Mouse (Mus musculus): ENCODE measurements around the gene S100a5. TPM values are rescaled to one million over a fixed set of nuclear protein-coding genes. Genes with fewer than 3 reads are reported as not detected.

The S100a5 gene
- not detected in 2 replicates for polyA plus RNA-seq (2016; fragmentation: Nextera tagmentation; extraction: Ambion mirVana)

- peaks cover 6% of the 10 kb centered on the region; the same call in 1 of the 2 replicates for H3K27me3 ChIP-seq (replicated peaks)
- no peaks in the 10 kb centered on the region for H3K9me3 ChIP-seq (replicated peaks)
- H3K4me1 ChIP-seq, result peaks cover 10% of the 10 kb centered on the region
- no peak within 1 kb of the TSS for H3K27ac ChIP-seq
- 36% methylated on average over 3 of the region's 3 CpGs for WGBS (ENCODE audit: insufficient replicate concordance)
- no peak within 1 kb of the TSS for H3K9ac ChIP-seq
- H3K4me3 ChIP-seq, result no peak within 1 kb of the TSS
- no peaks in the 10 kb centered on the region for H3K36me3 ChIP-seq
- H3K4me2 ChIP-seq, result no peak within 1 kb of the TSS
- ATAC-seq, result no peak
Observed at GRCm38 (mm10) chr3:90608223-90608622, at the start of gene S100a5. S100a5 (plus strand) TSS chr3:90608523.

- 55% methylated on average over 6 of the region's 6 CpGs for WGBS (ENCODE audit: insufficient replicate concordance)
- no peak for ATAC-seq
Observed at GRCm38 (mm10) chr3:90560008-90560628, 48.2 kb upstream of the S100a5 start, which contains the start of gene S100a3. S100a3 (plus strand) TSS chr3:90560578.

GRCm38 (mm10) chr3:90574691-90575090 lies 33.6 kb upstream of the S100a5 start:
- Histone ChIP-seq H3K4me2 (no peak overlapping the region), H3K36me3 (no peaks in the 10 kb centered on the region), H3K4me3 (no peak overlapping the region), H3K9me3 (replicated peaks) (no peaks in the 10 kb centered on the region), H3K27me3 (replicated peaks) (no peaks in the 10 kb centered on the region), H3K27ac (no peak overlapping the region), H3K4me1 (no peaks in the 10 kb centered on the region), H3K9ac (no peak overlapping the region)
- WGBS (ENCODE audit: insufficient replicate concordance), result 68% methylated on average over 5 of the region's 5 CpGs
- no peak for ATAC-seq

More at GRCm38 (mm10) chr3:90560008-90560628, 48.2 kb upstream of the S100a5 start, which contains the start of gene S100a3:
- H3K4me3 ChIP-seq, result no peak within 1 kb of the TSS
- H3K9ac ChIP-seq, result no peak within 1 kb of the TSS
- H3K4me1 ChIP-seq, result no peaks in the 10 kb centered on the region
- no peaks in the 10 kb centered on the region for H3K9me3 ChIP-seq (replicated peaks)
- no peaks in the 10 kb centered on the region for H3K36me3 ChIP-seq
- H3K27me3 ChIP-seq (replicated peaks), result no peaks in the 10 kb centered on the region; the same call in 1 of the 2 replicates
- H3K27ac ChIP-seq, result no peak within 1 kb of the TSS
- no peak within 1 kb of the TSS for H3K4me2 ChIP-seq

- Histone ChIP-seq H3K9ac (no peak overlapping the region), H3K4me1 (no peaks in the 10 kb centered on the region), H3K4me3 (no peak overlapping the region), H3K27ac (no peak overlapping the region), H3K9me3 (replicated peaks) (no peaks in the 10 kb centered on the region), H3K4me2 (no peak overlapping the region), H3K27me3 (replicated peaks) (no peaks in the 10 kb centered on the region), H3K36me3 (no peaks in the 10 kb centered on the region)
- ATAC-seq, result no peak
- 73% methylated on average over 3 of the region's 3 CpGs for WGBS (ENCODE audit: insufficient replicate concordance)
Observed at GRCm38 (mm10) chr3:90575320-90575719, 33.0 kb upstream of the S100a5 start.

GRCm38 (mm10) chr3:90576351-90577001 lies 31.8 kb upstream of the S100a5 start:
- H3K4me2 ChIP-seq, result no peak overlapping the region
- no peak overlapping the region for H3K4me3 ChIP-seq
- WGBS (ENCODE audit: insufficient replicate concordance), result 59% methylated on average over 10 of the region's 10 CpGs
- H3K9ac ChIP-seq, result no peak overlapping the region
- H3K27me3 ChIP-seq (replicated peaks), result no peaks in the 10 kb centered on the region
- H3K27ac ChIP-seq, result no peak overlapping the region
- H3K36me3 ChIP-seq, result no peaks in the 10 kb centered on the region
- H3K4me1 ChIP-seq, result no peaks in the 10 kb centered on the region
- no peak for ATAC-seq
- H3K9me3 ChIP-seq (replicated peaks), result no peaks in the 10 kb centered on the region

GRCm38 (mm10) chr3:90579433-90579832 lies 28.9 kb upstream of the S100a5 start:
- Histone ChIP-seq H3K4me2 (no peak overlapping the region), H3K4me1 (no peaks in the 10 kb centered on the region), H3K27me3 (replicated peaks) (no peaks in the 10 kb centered on the region), H3K27ac (no peak overlapping the region), H3K9ac (no peak overlapping the region), H3K36me3 (no peaks in the 10 kb centered on the region), H3K9me3 (replicated peaks) (no peaks in the 10 kb centered on the region), H3K4me3 (no peak overlapping the region)
- WGBS (ENCODE audit: insufficient replicate concordance), result 71% methylated on average over 7 of the region's 7 CpGs
- ATAC-seq, result no peak

- no peak overlapping the region for H3K4me3 ChIP-seq
- ATAC-seq, result no peak
- no peaks in the 10 kb centered on the region for H3K27me3 ChIP-seq (replicated peaks)
- no peaks in the 10 kb centered on the region for H3K4me1 ChIP-seq
- H3K36me3 ChIP-seq, result no peaks in the 10 kb centered on the region
- H3K9ac ChIP-seq, result no peak overlapping the region
- WGBS (ENCODE audit: insufficient replicate concordance), result 74% methylated on average over 5 of the region's 5 CpGs
- no peak overlapping the region for H3K27ac ChIP-seq
- H3K4me2 ChIP-seq, result no peak overlapping the region
- H3K9me3 ChIP-seq (replicated peaks), result no peaks in the 10 kb centered on the region
Observed at GRCm38 (mm10) chr3:90581141-90581540, 27.2 kb upstream of the S100a5 start.

- Histone ChIP-seq H3K4me2 (no peak overlapping the region), H3K36me3 (no peaks in the 10 kb centered on the region), H3K9me3 (replicated peaks) (no peaks in the 10 kb centered on the region), H3K27ac (no peak overlapping the region), H3K4me1 (no peaks in the 10 kb centered on the region), H3K4me3 (no peak overlapping the region), H3K9ac (no peak overlapping the region), H3K27me3 (replicated peaks) (no peaks in the 10 kb centered on the region)
- WGBS (ENCODE audit: insufficient replicate concordance), result 83% methylated on average over 1 of the region's 1 CpGs
- ATAC-seq, result no peak
Observed at GRCm38 (mm10) chr3:90582156-90582555, 26.2 kb upstream of the S100a5 start.

GRCm38 (mm10) chr3:90582556-90582955 lies 25.8 kb upstream of the S100a5 start:
- no peak for ATAC-seq
- WGBS (ENCODE audit: insufficient replicate concordance), result 72% methylated on average over 4 of the region's 4 CpGs

GRCm38 (mm10) chr3:90583893-90584292 lies 24.4 kb upstream of the S100a5 start:
- 44% methylated on average over 3 of the region's 3 CpGs for WGBS (ENCODE audit: insufficient replicate concordance)
- no peaks in the 10 kb centered on the region for H3K36me3 ChIP-seq
- no peak overlapping the region for H3K4me3 ChIP-seq
- H3K9me3 ChIP-seq (replicated peaks), result no peaks in the 10 kb centered on the region
- H3K4me1 ChIP-seq, result no peaks in the 10 kb centered on the region; the same call in 1 of the 2 replicates
- no peak overlapping the region for H3K4me2 ChIP-seq
- H3K27me3 ChIP-seq (replicated peaks), result no peaks in the 10 kb centered on the region
- H3K9ac ChIP-seq, result no peak overlapping the region
- no peak overlapping the region for H3K27ac ChIP-seq
- no peak for ATAC-seq

More at GRCm38 (mm10) chr3:90582556-90582955, 25.8 kb upstream of the S100a5 start:
- Histone ChIP-seq H3K4me3 (no peak overlapping the region), H3K9me3 (replicated peaks) (no peaks in the 10 kb centered on the region), H3K4me2 (no peak overlapping the region), H3K27me3 (replicated peaks) (no peaks in the 10 kb centered on the region), H3K27ac (no peak overlapping the region), H3K4me1 (no peaks in the 10 kb centered on the region; the same call in 1 of the 2 replicates), H3K9ac (no peak overlapping the region), H3K36me3 (no peaks in the 10 kb centered on the region)

- ATAC-seq, result 0 out of 2 replicates have a peak, but pooled peaks have one; percentile 22
- H3K4me2 ChIP-seq, result no peak overlapping the region
- 28% methylated on average over 5 of the region's 5 CpGs for WGBS (ENCODE audit: insufficient replicate concordance)
- H3K9ac ChIP-seq, result no peak overlapping the region
- no peak overlapping the region for H3K4me3 ChIP-seq
- H3K36me3 ChIP-seq, result no peaks in the 10 kb centered on the region
- no peaks in the 10 kb centered on the region; the same call in 1 of the 2 replicates for H3K4me1 ChIP-seq
- no peaks in the 10 kb centered on the region for H3K27me3 ChIP-seq (replicated peaks)
- H3K9me3 ChIP-seq (replicated peaks), result no peaks in the 10 kb centered on the region
- no peak overlapping the region for H3K27ac ChIP-seq
Observed at GRCm38 (mm10) chr3:90585595-90585994, 22.7 kb upstream of the S100a5 start.

GRCm38 (mm10) chr3:90586016-90586643 lies 22.2 kb upstream of the S100a5 start:
- ATAC-seq, result no peak
- 71% methylated on average over 15 of the region's 15 CpGs for WGBS (ENCODE audit: insufficient replicate concordance)
- Histone ChIP-seq H3K4me3 (no peak overlapping the region), H3K27ac (no peak overlapping the region), H3K4me1 (no peaks in the 10 kb centered on the region; the same call in 1 of the 2 replicates), H3K4me2 (no peak overlapping the region), H3K27me3 (replicated peaks) (no peaks in the 10 kb centered on the region), H3K36me3 (no peaks in the 10 kb centered on the region), H3K9ac (no peak overlapping the region), H3K9me3 (replicated peaks) (no peaks in the 10 kb centered on the region)

Data from liver, embryonic 12.5 days (tissue).